Mouse (Mus musculus): ENCODE results near the gene Gm3248.
"Not testable (repeated sequence)": the region's sequence is repeated elsewhere in the genome, so short reads cannot be mapped to it uniquely, and the experiment has no call there.

Gene Gm3248

DNA sequence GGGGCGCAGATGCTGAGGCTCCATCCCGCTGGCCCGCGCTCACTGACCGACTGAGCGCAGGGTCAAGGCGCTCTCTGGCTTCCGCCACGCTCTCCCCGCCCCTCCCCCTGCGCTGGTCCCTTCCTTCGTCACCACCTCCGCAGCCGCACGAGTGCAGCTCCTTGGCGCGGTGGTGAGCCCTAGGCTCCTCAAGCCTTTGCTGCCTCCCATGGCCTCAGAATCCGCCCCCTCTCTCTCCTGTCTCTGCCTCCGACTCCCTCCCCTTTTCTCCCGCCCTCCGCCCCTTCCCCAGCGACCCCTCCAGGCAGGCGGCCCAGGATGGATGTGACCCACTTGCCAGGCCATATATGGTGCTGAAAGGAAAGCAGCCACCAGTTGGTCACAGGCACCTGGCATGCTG is at the start of gene Gm3248:
Gene Gm3248 (minus strand): TSS at position 111 of the 400 bp plus-strand sequence.
- DNase-seq (ENCODE audit: low spot score) = peak; percentile 3

GRCm38 (mm10) chr14:5987136-5987535 is 25.6 kb upstream of the Gm3248 start:
- DNase-seq (ENCODE audit: low spot score) = peak; percentile 4

- not testable (repeated sequence) for DNase-seq (ENCODE audit: low spot score)
Observed at GRCm38 (mm10) chr14:5979037-5979436, 17.5 kb upstream of the Gm3248 start, which contains the start of gene Gm3453. TSS of gene Gm3453 (minus strand) at chr14:5979137.

DNA sequence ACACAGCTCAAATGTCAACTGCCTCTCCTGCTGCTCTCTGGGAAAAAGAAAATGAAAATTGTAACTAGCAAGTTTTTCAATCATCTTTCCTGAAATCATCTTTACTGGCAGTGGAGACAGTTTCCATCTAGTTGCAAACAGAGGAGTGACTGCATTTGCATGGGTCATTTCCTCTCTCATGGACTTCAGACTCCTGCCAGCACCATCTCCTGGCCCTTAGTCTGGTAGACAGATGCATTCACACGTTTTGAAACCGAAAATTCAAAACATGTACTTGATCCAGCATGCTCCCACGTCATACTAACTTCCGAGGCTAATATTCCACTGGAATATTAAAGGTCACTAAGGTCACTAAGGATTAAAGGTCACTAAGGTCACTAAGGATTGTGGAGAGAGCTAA is 896 bp upstream of the Gm3248 start:
- not testable (repeated sequence) for DNase-seq (ENCODE audit: low spot score)

DNA sequence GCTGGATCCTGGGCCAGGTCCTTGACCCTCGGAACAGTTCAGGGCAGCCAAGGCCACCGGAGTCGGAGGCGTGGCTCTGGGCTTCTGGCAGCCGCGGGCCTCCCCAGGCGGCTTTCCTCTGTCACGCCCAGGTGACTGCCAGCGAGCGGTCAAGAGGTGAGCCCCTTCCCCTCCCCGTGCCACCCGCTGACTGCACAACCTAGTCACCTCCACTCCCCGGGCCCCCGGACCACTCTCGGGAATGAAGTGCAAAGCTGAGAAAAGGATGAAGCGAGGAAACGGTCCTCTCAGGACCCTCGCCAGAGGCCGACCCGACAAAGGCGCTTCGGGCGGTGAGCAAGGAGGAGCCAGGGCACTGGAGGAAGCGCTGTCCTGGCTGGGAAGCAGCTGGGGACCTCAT is 443 bp downstream of the Gm3248 start:
- not testable (repeated sequence) for DNase-seq (ENCODE audit: low spot score)

GRCm38 (mm10) chr14:5960479-5960878 is 1.1 kb downstream of the Gm3248 start:
- not testable (repeated sequence) for DNase-seq (ENCODE audit: low spot score)

GRCm38 (mm10) chr14:5923276-5923675 is 38.3 kb downstream of the Gm3248 start:
- not testable (repeated sequence) for DNase-seq (ENCODE audit: low spot score)

- DNase-seq (ENCODE audit: low spot score) = not testable (repeated sequence)
Observed at GRCm38 (mm10) chr14:5918330-5918942, 43.1 kb downstream of the Gm3248 start.

DNA sequence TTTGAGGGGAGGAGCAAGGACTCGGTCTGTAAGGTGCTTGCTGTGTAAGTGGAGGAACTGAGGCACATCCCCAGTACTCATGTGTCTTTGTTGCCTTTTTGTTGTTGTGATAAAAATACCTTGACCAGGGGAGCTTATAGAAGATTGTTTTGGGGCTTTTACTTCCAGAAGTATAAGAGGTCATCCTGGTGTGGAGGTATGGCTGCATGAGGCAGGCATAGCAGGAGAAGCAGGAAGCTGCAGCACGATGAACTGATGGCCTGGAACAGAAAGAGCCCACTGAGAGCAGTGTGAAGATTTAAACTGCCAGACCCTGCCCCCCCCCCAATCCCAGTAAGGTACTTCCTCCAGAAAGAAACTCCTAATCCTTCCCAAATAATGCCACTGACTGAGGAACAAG is 47.8 kb downstream of the Gm3248 start:
- DNase-seq (ENCODE audit: low spot score) = not testable (repeated sequence)

All from ovary, postnatal 36 days (tissue).